Mouse (Mus musculus) gastrocnemius, postnatal 14 days (tissue): ENCODE data around the gene Rapgefl1. TPM values are rescaled to one million over a fixed set of nuclear protein-coding genes. Genes with fewer than 3 reads are reported as not detected.

Source experiments
- DNase-seq: peaks from one replicate; pipeline ENCODE4 v3.0.0; 2021; ENCODE audit warnings: mixed read lengths
- intact Hi-C: fragments of 180-260 bp; cut with DNase I; formaldehyde crosslinking; loops from one replicate; pipeline ENCODE4 v1.15.1; 2025; ENCODE audit warnings: low total_unique reads
- total RNA-seq, 2 experiments: library from RNA; stranded (reverse); gene quantifications; 2 replicates each; pipeline ENCODE4 v1.2.3; 2021

The Rapgefl1 gene
- total RNA-seq, 2 experiments from 2014 or later, result 0.49 to 1.1 TPM

- no peak for DNase-seq
- intact Hi-C loops, result loop anchor here (10.0 kb wide), 1 partner anchor 124 kb away; no protein-coding TSS in a partner anchor
Measured at GRCm38 (mm10) chr11:98850100-98851093, 13.8 kb downstream of the Rapgefl1 start.

DNA sequence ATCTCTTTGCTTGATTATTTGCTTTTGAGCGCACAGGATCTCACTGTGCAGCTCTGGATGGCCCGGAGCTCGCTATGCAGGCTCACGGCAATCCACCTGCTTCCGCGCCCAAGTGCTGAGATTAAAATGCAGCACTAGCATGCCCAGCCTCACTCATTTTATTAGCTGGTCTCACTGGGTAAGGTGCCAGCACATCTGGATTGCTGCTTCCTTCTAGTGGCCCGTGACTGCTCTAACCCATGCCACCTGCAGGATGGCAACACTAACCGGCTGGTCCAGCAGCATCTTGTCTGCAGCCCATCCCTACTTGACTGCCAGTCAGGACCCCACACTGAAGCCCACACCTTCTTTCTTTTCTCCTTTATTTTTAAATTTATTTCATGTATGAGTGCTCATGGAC, 17.5 kb downstream of the Rapgefl1 start:
- DNase-seq, result no peak
- intact Hi-C loops, result loop anchor here (10.0 kb wide), 1 partner anchor 121 kb away; no protein-coding TSS in a partner anchor

DNA sequence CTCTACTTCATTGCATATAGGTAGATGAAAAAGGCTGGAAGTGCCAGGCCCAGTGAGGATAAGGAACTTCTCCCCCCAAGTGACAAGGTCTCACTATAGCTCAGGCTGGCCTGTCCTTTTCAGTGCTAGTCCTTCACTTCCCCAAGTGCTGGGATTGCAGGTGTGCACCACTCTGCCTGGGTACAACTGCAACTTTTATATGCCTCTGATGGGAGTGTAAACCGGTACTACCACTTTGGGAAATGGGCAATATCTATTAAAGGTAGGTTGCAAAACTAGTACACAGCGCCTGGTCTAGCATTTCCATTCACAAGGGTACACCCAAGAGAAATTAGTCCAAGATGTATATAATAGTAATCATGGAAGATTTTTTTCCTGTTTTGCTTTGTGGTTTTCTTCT, 18.1 kb downstream of the Rapgefl1 start:
- DNase-seq, result no peak
- intact Hi-C loops, result loop anchor here (10.0 kb wide), 1 partner anchor 120 kb away; no protein-coding TSS in a partner anchor

DNA sequence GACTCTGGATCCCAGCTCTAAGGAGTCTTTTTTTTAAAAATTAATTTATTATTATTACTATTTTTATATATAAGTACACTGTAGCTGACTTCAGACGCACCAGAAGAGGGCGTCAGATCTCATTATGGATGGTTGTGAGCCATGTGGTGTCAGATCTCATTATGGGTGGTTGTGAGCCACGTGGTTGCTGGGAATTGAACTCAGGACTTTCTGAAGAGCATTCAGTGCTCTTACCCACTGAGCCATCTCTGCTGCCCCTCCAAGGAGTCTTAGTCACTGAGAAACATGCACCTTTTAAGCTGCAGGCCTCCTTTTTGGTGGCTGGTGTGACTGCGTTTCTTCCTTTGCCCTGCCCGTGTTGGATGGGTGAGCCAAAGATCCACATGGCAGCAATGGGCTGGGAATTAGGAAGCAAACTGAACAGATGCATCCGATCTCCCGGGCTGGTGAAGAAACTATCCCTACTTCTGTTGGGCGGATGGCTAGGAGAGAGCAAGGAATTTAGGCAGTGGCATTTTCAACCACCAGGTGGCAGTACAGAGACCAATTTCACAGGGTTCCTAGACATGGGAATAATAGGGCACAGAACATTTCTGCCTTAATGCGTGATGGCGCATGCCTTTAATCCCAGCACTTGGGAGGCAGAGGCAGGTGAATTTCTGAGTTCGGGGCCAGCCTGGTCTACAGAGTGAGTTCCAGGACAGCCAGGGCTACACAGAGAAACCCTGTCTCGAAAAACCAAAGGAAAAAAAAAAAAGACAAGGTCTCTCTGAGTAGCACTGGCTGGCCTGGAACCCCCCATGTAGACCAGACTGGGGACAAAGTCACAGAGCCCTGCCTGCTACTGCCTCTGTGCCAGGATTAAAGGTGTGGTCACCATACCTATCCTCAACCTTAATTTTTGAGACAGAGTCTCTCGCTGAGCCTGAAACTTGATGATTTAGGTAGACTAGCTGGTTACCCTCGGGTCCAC, 22.5 kb downstream of the Rapgefl1 start:
- DNase-seq, result peak; percentile 83

GRCm38 (mm10) chr11:98863028-98863750, 26.6 kb downstream of the Rapgefl1 start, which contains the start of gene Wipf2:
Gene Wipf2, plus strand, starts transcription at chr11:98863638.
- peak; percentile 97 for DNase-seq
- intact Hi-C loops, result no loop called here

More for the DNA sequence above, 22.5 kb downstream of the Rapgefl1 start:
- intact Hi-C loops, result loop anchor here (10.0 kb wide), 1 partner anchor 116 kb away; no protein-coding TSS in a partner anchor

- DNase-seq, result no peak
- intact Hi-C loops, result no loop called here
Measured at GRCm38 (mm10) chr11:98863751-98864429, 27.3 kb downstream of the Rapgefl1 start.

DNA sequence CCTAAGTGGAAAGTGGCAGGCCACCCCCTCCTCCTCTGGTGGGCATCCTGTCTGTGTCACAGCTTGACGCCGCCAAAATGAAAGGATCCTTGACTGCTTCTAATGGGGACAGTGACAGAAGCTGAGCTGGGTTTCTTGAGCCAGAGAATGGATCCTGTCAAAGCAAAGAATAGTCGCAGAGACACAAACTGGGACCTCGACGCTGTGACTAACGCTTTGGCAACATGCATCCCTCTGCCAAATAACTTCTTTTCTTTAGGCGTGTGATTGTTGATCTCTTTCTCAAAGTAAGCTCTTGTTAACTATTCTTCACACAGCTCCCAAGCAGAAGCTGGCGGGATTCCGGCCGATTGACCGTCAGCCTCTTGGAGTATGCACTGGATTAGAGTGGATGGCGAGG, 30.7 kb downstream of the Rapgefl1 start:
- intact Hi-C loops, result no loop called here
- DNase-seq, result no peak

GRCm38 (mm10) chr11:98869906-98870305, 33.3 kb downstream of the Rapgefl1 start:
- no peak for DNase-seq
- intact Hi-C loops, result no loop called here

- DNase-seq, result no peak
- intact Hi-C loops, result no loop called here
Measured at GRCm38 (mm10) chr11:98870791-98871190, 34.2 kb downstream of the Rapgefl1 start.

DNA sequence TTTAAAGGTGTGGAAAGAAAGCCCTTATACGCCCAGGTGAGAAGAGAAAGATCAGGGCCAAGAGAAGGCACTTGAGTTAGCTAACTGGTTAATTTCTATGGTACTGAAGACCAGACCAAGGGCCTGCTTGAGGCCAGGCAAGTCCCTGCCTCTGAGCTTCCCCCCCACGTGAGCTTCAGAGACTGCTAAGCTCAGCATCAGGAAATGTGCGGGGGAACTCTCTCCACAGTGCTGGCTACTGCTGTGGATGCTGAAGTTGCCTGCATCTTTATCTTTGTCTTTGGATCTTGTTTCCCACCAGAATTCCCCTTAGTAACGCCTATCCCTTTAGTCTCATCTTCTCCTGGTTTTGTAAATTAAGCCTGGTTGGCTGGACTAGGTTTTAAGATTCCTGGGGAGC, 34.8 kb downstream of the Rapgefl1 start:
- no peak for DNase-seq
- intact Hi-C loops, result no loop called here

- no peak for DNase-seq
- intact Hi-C loops, result no loop called here
Measured at GRCm38 (mm10) chr11:98872040-98872439, 35.5 kb downstream of the Rapgefl1 start.

GRCm38 (mm10) chr11:98873900-98874299, 37.3 kb downstream of the Rapgefl1 start:
- intact Hi-C loops, result no loop called here
- no peak for DNase-seq

GRCm38 (mm10) chr11:98877001-98877400, 40.4 kb downstream of the Rapgefl1 start:
- intact Hi-C loops, result no loop called here

GRCm38 (mm10) chr11:98887703-98888102, 51.1 kb downstream of the Rapgefl1 start:
- DNase-seq, result no peak
- intact Hi-C loops, result no loop called here

More at GRCm38 (mm10) chr11:98877001-98877400, 40.4 kb downstream of the Rapgefl1 start:
- no peak for DNase-seq

- intact Hi-C loops, result no loop called here
- DNase-seq, result no peak
Measured at GRCm38 (mm10) chr11:98889077-98889476, 52.5 kb downstream of the Rapgefl1 start.

DNA sequence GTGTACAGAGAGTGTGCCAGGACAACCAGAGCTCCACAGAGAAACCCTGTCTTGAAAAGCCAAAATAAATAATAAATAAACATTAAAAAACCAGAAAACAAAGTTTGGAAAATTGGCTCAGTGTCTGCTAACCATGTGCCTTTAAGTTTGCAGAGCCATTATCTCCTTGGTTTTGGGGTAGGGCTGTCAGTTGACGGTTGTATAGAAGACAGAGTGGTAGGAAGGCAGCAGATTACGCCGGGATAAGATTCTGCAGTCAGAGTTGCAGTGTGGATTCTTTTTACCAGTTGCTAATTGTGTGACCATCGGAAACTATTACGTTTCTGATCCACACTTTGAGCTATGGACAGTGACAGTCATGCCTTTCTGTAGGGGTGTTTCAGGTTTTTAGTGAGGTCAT, 53.4 kb downstream of the Rapgefl1 start:
- no peak for DNase-seq
- intact Hi-C loops, result no loop called here

- intact Hi-C loops, result no loop called here
- DNase-seq, result no peak
Measured at GRCm38 (mm10) chr11:98892426-98892825, 55.8 kb downstream of the Rapgefl1 start.

GRCm38 (mm10) chr11:98900529-98901125, 64.0 kb downstream of the Rapgefl1 start:
- DNase-seq, result no peak
- intact Hi-C loops, result loop anchor here (10.0 kb wide), 1 partner anchor 196 kb away; the partner anchor contains the start of gene Csf3
